Mouse (Mus musculus) brain, adult 2 months (tissue): Measurements from ENCODE around the gene Scarb1.

Source experiments
- DNase-seq: peaks from one replicate; pipeline ENCODE4 v3.0.0; 2011; ENCODE audit warnings: low read depth, low spot score

Scarb1 gene

GRCm38 (mm10) chr5:125332333-125332732, 8.6 kb downstream of the Scarb1 start:
- DNase-seq, result no peak

- no peak for DNase-seq
These were observed 9.1 kb downstream of the Scarb1 start for GRCm38 (mm10) chr5:125331811-125332210.

GRCm38 (mm10) chr5:125331094-125331493, 9.8 kb downstream of the Scarb1 start:
- DNase-seq, result no peak

GRCm38 (mm10) chr5:125330656-125331055, 10.2 kb downstream of the Scarb1 start:
- DNase-seq, result no peak

GRCm38 (mm10) chr5:125330191-125330590, 10.7 kb downstream of the Scarb1 start:
- no peak for DNase-seq

- peak; percentile 51 for DNase-seq
These were observed 13.1 kb downstream of the Scarb1 start for GRCm38 (mm10) chr5:125327596-125328385.

- DNase-seq, result no peak
These were observed 14.5 kb downstream of the Scarb1 start for GRCm38 (mm10) chr5:125326351-125326750.

GRCm38 (mm10) chr5:125325931-125326330, 15.0 kb downstream of the Scarb1 start:
- peak; percentile 83 for DNase-seq

GRCm38 (mm10) chr5:125325285-125325684, 15.6 kb downstream of the Scarb1 start:
- no peak for DNase-seq

- no peak for DNase-seq
These were observed 16.9 kb downstream of the Scarb1 start for GRCm38 (mm10) chr5:125323939-125324480.

- no peak for DNase-seq
These were observed 17.8 kb downstream of the Scarb1 start for GRCm38 (mm10) chr5:125323128-125323527.

GRCm38 (mm10) chr5:125321836-125322235, 19.1 kb downstream of the Scarb1 start:
- DNase-seq, result peak; percentile 75

GRCm38 (mm10) chr5:125319057-125319800, 21.7 kb downstream of the Scarb1 start:
- peak; percentile 81 for DNase-seq

- no peak for DNase-seq
These were observed 22.9 kb downstream of the Scarb1 start for GRCm38 (mm10) chr5:125317953-125318352.

GRCm38 (mm10) chr5:125317296-125317695, 23.6 kb downstream of the Scarb1 start:
- DNase-seq, result no peak

- no peak for DNase-seq
These were observed 24.1 kb downstream of the Scarb1 start for GRCm38 (mm10) chr5:125316771-125317170.

GRCm38 (mm10) chr5:125315110-125315509, 25.8 kb downstream of the Scarb1 start:
- no peak for DNase-seq

- DNase-seq, result peak; percentile 44
These were observed 26.9 kb downstream of the Scarb1 start for GRCm38 (mm10) chr5:125313991-125314390.

GRCm38 (mm10) chr5:125312970-125313597, 27.8 kb downstream of the Scarb1 start:
- DNase-seq, result peak; percentile 44

GRCm38 (mm10) chr5:125310986-125311385, 29.9 kb downstream of the Scarb1 start:
- DNase-seq, result no peak

- DNase-seq, result no peak
These were observed 31.7 kb downstream of the Scarb1 start for GRCm38 (mm10) chr5:125309193-125309592.

GRCm38 (mm10) chr5:125306824-125307223, 34.1 kb downstream of the Scarb1 start:
- DNase-seq, result no peak
